Mouse (Mus musculus) stomach, embryonic 16.5 days (tissue): ENCODE data around the gene Traf6. TPM values are rescaled to one million over a fixed set of nuclear protein-coding genes. Genes with fewer than 3 reads are reported as not detected.

Source experiments
- ATAC-seq: fragments of 200-750 bp; cut with Nextera tagmentation; 2 replicates; pipeline ENCODE4 v1.8.0; 2017; ENCODE audit warnings: moderate number of reproducible peaks, moderate TSS enrichment; ENCODE audit not compliant: insufficient read depth, low FRiP score
- H3K27ac ChIP-seq: fragments of 300-500 bp; sonication (generic); 2 replicates; pipeline ENCODE4 v1.5.1; 2014; ENCODE audit warnings: low read length
- H3K27me3 ChIP-seq: fragments of 300-500 bp; sonication (generic); 2 replicates; pipeline ENCODE4 v1.6.1; 2014; ENCODE audit warnings: low read length, control low read depth, mixed read lengths; ENCODE audit not compliant: control insufficient read depth, insufficient read depth
- H3K36me3 ChIP-seq: fragments of 300-500 bp; sonication (generic); 2 replicates; pipeline ENCODE4 v1.6.1; 2014; ENCODE audit warnings: low read length; ENCODE audit not compliant: control insufficient read depth, insufficient read depth
- H3K4me1 ChIP-seq: fragments of 300-500 bp; sonication (generic); 2 replicates; pipeline ENCODE4 v1.6.1; 2014; ENCODE audit warnings: low read length, control low read depth, mixed read lengths; ENCODE audit not compliant: control insufficient read depth, insufficient read depth
- H3K4me2 ChIP-seq: fragments of 300-500 bp; sonication (generic); 2 replicates; pipeline ENCODE4 v1.6.1; 2014; ENCODE audit warnings: low read depth, low read length, mixed read lengths
- H3K4me3 ChIP-seq: fragments of 300-500 bp; sonication (generic); replicated peaks from 2 replicates; pipeline ENCODE4 v1.5.1; 2014; ENCODE audit warnings: mild to moderate bottlenecking, low read length
- H3K9ac ChIP-seq: fragments of 300-500 bp; sonication (generic); 2 replicates; pipeline ENCODE4 v1.6.1; 2014; ENCODE audit warnings: low read length
- H3K9me3 ChIP-seq: fragments of 300-500 bp; sonication (generic); replicated peaks from 2 replicates; pipeline ENCODE4 v1.6.1; 2016; ENCODE audit warnings: low read length, control low read depth; ENCODE audit not compliant: control insufficient read depth
- WGBS: fragments of 180-500 bp; shearing (Covaris S2); extraction: QIAGEN DNeasy Blood & Tissue Kit; methylation state at CpG from one replicate; pipeline ENCODE4 v1.1.7; 2014; 5-methylcytosine and 5-hydroxymethylcytosine counted together
- polyA plus RNA-seq: library from polyadenylated mRNA; unstranded; fragments of >200 nt; fragmentation: Nextera tagmentation; extraction: Ambion mirVana; gene quantifications from 2 replicates; pipeline ENCODE4 v1.2.1, GENCODE M21; 2015

Traf6 gene
- polyA plus RNA-seq, 1 experiment from 2014 or later: 9.5 TPM

DNA sequence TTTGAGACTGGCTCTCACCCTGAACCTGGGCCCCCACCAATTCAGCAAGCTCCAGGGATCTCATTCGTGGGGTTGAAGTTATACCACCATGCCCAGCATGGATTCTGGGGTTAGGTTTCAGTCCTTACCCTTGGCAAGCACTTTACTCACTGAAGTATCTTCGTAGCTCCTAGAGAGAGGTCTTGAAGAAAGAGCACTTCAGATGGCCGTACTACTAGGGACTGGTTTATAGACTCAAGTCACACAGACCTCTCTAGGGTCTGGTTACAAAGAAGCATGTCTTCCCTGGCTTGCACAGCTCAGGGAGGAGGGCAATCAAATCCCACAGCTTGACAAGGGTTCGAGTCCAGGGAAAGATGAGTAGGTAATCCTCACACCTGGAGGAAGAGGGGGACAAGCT lies 43.6 kb downstream of the Traf6 start:
- no peak overlapping the region for H3K4me2 ChIP-seq
- WGBS: 84% methylated on average over 4 of the region's 4 CpGs
- no peaks in the 10 kb centered on the region for H3K36me3 ChIP-seq
- peaks cover 8% of the 10 kb centered on the region; the same call in 1 of the 2 replicates for H3K4me1 ChIP-seq
- H3K9ac ChIP-seq: no peak overlapping the region
- H3K27ac ChIP-seq: no peak overlapping the region
- H3K27me3 ChIP-seq: no peaks in the 10 kb centered on the region
- no peak overlapping the region for H3K4me3 ChIP-seq
- H3K9me3 ChIP-seq: no peaks in the 10 kb centered on the region
- no peak for ATAC-seq

DNA sequence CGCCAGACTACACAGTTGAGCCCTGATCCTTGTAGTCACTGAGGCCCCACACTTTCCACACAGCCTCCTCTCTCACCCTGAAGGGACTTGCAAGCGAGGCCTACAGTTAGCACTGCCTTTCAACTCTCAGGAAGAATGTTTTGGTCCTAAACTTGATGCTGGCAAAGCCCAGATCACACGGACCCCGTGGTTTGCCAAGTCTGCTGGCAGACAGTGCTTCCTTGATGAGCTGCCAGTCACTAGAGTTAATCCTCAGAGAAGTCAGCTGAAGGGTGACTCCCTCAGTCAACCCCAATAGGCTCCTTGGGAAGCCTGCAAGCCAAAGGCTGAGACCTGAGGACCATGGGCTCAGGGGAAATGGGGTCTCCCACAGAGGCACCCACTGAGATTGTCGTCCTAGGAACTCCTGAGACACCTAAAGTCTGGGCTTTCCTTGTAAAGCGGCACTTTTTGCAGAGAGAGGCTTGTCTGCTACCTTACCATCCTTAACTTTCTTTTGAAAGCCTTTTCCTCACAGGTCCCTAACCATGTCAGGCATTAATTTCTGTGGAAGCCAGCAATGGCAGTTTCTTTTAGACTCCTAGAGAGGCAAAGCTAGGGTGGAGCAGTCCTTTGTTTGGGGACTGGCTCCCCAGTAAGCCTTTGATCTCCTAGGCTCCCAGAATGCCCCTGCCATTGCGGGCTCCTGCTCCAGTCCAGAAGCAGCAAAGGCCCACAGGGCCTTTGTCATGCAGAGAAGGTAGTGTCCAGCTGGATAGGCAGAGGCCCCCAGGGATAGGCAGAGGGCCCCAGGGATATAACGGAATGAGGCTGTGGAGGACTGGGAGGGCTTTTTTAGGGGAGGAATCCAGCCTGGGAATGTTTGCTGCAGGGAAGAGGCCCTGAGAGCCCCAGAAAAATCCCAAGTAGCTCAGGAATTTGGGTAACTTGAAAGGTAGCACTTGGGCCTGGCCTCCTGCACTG lies 44.4 kb downstream of the Traf6 start:
- no peak overlapping the region for H3K9ac ChIP-seq
- H3K36me3 ChIP-seq: no peaks in the 10 kb centered on the region
- H3K27me3 ChIP-seq: no peaks in the 10 kb centered on the region
- WGBS: 52% methylated on average over 8 of the region's 8 CpGs
- no peak overlapping the region for H3K4me3 ChIP-seq
- no peak overlapping the region for H3K4me2 ChIP-seq
- no peaks in the 10 kb centered on the region for H3K9me3 ChIP-seq
- peaks cover 8% of the 10 kb centered on the region; the same call in 1 of the 2 replicates for H3K4me1 ChIP-seq
- H3K27ac ChIP-seq: no peak overlapping the region
- ATAC-seq: no peak

DNA sequence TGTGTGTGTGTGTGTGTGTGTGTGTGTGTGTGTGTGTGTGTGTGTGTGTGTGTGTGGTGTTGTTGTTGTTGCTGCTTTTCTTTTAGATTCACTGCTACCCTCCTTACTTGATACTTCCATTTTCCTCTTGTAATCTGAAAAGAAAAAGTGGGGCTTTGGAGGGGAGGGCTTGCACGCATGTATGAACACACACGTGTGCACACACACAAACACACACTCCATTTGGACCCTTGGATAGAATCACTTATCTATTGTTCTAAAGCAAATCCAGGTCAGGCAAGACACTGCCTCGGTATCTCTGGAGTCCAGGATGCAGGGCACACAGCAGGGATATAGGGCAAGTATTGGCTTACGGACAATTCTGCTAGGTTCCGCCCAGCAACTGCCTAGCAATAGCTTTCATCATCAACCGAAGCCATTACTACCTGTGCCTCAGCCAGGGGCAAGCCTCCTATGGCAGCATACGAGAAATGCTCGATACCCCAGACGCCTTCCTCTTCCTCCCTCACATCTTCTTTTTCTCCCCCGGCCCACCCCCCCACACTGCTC lies 45.2 kb downstream of the Traf6 start:
- no peak overlapping the region; the same call in 1 of the 2 replicates for H3K27ac ChIP-seq
- WGBS: 77% methylated on average over 10 of the region's 10 CpGs

DNA sequence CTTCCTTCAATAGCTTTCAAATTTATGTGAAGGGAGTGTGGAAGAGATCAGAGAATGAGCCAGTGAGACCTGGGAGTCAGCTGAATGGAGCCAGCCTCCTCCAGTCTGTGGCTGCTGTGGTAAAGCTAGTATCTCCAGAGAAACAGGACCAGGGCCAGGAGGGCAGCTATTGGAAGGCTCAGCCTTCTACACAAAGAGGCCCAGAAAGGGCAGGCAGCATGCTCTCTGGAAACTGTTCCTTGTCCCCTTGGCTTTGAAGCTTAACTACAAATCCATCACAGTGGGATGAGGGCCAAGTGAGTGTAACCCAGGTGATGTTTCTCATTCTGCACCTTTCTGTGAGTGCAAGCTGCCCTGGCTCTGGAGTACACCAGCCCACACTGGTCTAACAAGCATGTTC lies 49.6 kb downstream of the Traf6 start:
- H3K27me3 ChIP-seq: no peaks in the 10 kb centered on the region
- H3K4me1 ChIP-seq: peaks cover 3% of the 10 kb centered on the region; the same call in 1 of the 2 replicates
- no peak overlapping the region for H3K27ac ChIP-seq
- no peak overlapping the region for H3K4me2 ChIP-seq
- H3K36me3 ChIP-seq: no peaks in the 10 kb centered on the region
- no peaks in the 10 kb centered on the region for H3K9me3 ChIP-seq
- no peak overlapping the region for H3K4me3 ChIP-seq
- no peak overlapping the region for H3K9ac ChIP-seq
- ATAC-seq: no peak

More for the DNA sequence above, 45.2 kb downstream of the Traf6 start:
- no peak for ATAC-seq
- Histone ChIP-seq H3K36me3 (no peaks in the 10 kb centered on the region), H3K4me1 (peaks cover 8% of the 10 kb centered on the region; the same call in 1 of the 2 replicates), H3K4me3 (no peak overlapping the region), H3K9ac (no peak overlapping the region), H3K9me3 (no peaks in the 10 kb centered on the region), H3K4me2 (no peak overlapping the region), H3K27me3 (no peaks in the 10 kb centered on the region)

DNA sequence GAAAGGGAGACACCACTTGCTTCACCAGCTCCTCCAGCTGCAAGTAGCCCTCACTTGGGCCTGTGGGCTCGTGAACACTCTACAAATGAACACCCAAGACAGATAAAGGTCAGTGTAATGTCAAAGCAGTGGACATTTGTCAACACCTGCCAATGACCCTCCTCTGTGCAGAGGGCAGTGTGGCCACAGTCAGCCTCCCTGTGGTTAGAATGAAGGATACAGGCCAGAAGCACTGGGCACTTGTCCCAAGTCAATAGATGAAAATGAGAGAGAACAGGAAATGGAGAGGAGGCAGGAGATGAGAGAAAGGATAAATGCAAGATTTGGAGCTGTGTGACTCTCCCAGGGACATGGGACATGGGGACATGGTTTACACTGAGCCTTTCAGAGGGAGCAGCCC lies 51.2 kb downstream of the Traf6 start:
- no peak overlapping the region for H3K4me3 ChIP-seq
- WGBS: 68% methylated on average over 1 of the region's 1 CpGs
- ATAC-seq: no peak
- no peak overlapping the region for H3K4me2 ChIP-seq
- H3K27ac ChIP-seq: no peak overlapping the region
- H3K4me1 ChIP-seq: no peaks in the 10 kb centered on the region
- H3K36me3 ChIP-seq: no peaks in the 10 kb centered on the region
- no peaks in the 10 kb centered on the region for H3K9me3 ChIP-seq
- H3K27me3 ChIP-seq: no peaks in the 10 kb centered on the region
- no peak overlapping the region for H3K9ac ChIP-seq

DNA sequence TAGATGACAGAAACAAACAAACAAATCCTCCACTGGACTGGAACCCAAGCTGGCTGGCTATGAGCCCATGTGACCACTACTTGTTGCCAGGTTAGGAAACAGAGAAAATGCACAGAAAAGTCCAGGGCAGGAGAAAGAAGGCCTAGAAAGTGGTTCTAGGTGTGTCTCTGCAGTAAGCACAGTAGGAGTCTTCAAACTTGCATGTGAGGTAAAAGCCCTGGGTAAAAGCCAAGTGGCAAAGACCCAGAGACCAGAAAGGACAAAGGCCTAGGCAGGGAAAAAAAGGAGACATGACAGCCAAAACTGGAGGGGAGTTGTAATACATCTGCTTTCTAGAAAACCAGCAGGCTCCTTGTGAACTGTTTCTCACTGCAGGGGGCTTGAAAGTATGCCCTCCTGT lies 52.7 kb downstream of the Traf6 start:
- Histone ChIP-seq H3K4me1 (no peaks in the 10 kb centered on the region), H3K27ac (no peak overlapping the region; the same call in 1 of the 2 replicates), H3K27me3 (no peaks in the 10 kb centered on the region), H3K9ac (no peak overlapping the region), H3K4me2 (no peak overlapping the region), H3K36me3 (no peaks in the 10 kb centered on the region), H3K9me3 (no peaks in the 10 kb centered on the region), H3K4me3 (no peak overlapping the region)
- ATAC-seq: no peak

DNA sequence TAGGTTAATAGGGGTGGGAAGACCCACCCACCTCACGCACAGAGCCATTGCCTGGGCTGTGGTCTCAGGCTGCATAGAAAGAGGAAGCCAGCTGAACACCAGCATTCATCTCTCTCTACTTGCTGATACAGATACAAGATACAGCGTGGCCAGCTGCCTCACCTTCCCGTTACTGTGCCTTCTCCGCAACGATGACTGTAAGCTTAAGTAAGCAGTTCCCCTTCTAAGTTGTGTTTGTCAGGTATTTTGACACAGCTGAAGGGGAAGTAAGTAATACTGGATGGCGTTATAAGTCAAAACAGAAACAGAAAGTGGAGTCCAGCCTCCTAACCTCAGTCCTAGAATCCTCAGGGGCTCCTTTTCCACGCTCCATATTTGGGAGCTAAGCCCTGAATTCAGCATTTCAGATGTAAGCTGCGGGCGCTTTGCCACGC lies 54.6 kb downstream of the Traf6 start:
- Histone ChIP-seq H3K4me3 (no peak overlapping the region), H3K27me3 (no peaks in the 10 kb centered on the region), H3K9ac (no peak overlapping the region), H3K4me2 (no peak overlapping the region), H3K4me1 (no peaks in the 10 kb centered on the region), H3K36me3 (no peaks in the 10 kb centered on the region), H3K27ac (no peak overlapping the region), H3K9me3 (no peaks in the 10 kb centered on the region)
- no peak for ATAC-seq
- 82% methylated on average over 10 of the region's 10 CpGs for WGBS

DNA sequence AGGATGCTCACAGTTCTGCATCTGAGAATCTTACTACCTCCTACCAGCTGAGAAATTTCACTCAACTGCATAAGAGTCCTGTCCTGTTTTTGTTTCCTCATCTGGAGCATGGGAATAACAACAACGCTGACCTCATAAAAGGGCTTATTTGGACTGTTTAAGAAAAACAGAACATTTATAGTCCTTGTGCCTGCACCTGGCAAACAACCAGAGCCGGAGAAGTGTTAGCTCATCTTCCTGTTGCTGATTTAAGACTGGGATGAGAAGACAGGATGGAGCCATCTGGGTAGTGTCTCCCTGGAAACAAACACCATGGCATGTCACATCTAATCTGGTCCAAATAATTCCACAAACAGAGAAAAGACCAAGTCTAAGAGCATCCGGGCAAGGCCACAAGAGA lies 55.3 kb downstream of the Traf6 start:
- Histone ChIP-seq H3K4me1 (no peaks in the 10 kb centered on the region), H3K4me2 (no peak overlapping the region), H3K9ac (no peak overlapping the region), H3K27me3 (no peaks in the 10 kb centered on the region), H3K4me3 (no peak overlapping the region), H3K36me3 (no peaks in the 10 kb centered on the region), H3K27ac (no peak overlapping the region), H3K9me3 (no peaks in the 10 kb centered on the region)
- 61% methylated on average over 3 of the region's 3 CpGs for WGBS
- no peak for ATAC-seq

DNA sequence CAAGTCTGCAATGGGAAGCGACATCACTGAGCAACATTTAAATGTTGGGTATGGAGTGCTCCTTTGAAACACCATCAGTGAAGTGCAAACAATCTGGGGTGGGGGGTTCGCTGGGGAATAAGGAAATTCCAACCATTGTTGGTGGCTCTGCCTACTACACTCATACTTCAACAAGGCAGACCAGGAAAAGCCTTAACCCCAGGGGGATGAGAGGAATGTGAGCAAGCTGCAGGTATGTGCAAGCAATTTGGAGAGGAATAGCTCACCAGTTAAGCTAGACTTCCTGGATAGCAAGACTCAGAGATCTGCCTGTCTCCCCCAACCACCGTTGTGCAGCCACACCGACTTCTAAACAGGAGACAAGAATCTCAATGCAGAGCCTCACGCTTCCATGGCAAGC lies 61.7 kb downstream of the Traf6 start:
- Histone ChIP-seq H3K27ac (no peak overlapping the region), H3K36me3 (no peaks in the 10 kb centered on the region), H3K9ac (no peak overlapping the region), H3K4me1 (no peaks in the 10 kb centered on the region), H3K4me2 (no peak overlapping the region), H3K27me3 (no peaks in the 10 kb centered on the region), H3K9me3 (no peaks in the 10 kb centered on the region), H3K4me3 (no peak overlapping the region)
- ATAC-seq: no peak
- 50% methylated on average over 5 of the region's 5 CpGs for WGBS
